Mouse (Mus musculus) E14TG2a.4 (cell line): ENCODE data around the gene Tex52.

ENCODE experiments used
- CTCF ChIP-seq: conservative IDR thresholded peaks from 2 replicates; pipeline ENCODE4 v1.5.1; 2014; ENCODE audit warnings: low read length
- NANOG ChIP-seq: IDR thresholded peaks from 2 replicates; pipeline ENCODE4 v1.6.1; 2014; ENCODE audit warnings: borderline replicate concordance, low read length, mixed read lengths

DNA sequence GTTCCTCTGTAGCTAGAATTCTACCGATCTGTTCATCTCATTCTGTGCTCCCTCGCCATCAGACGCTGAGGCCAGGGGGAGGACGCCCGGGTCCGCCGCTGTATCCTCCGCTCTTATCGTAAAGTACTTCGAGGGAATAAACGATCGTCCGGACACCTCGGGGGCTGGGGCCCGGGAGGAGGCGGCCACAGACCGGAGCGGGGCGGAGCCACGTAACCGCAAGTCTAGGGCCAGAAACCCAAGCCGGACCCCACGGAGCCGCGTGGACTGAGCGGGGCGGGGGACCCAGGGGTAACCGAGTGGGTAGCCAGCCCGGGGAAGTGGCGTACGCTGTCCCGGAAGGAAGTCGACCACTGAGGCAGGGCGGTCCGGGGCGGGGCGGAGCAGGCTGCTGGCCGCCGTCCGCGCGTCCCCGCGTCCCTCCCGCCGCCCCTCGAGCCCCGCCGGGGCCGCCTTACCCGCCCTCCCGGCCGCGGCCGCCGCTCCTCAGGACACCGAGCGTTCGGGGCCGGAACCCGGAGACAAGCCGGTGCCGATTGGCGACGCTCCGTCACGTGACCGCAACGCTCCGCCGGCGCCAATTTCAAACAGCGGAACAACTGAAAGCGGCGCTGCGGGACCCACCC, 12.8 kb upstream of the Tex52 start, which contains the start of the genes Rhno1 and Foxm1:
- TF ChIP-seq CTCF (no peak), NANOG (no peak)
